Mouse (Mus musculus) embryo, embryonic 11.5 days (tissue): ENCODE data around the gene Acot7.
A peak's percentile ranks its signal among the peaks of the same experiment; 100 is the strongest.

ENCODE experiments used
- DNase-seq: peaks from one replicate; pipeline ENCODE4 v3.0.0-alpha.2; 2012; ENCODE audit warnings: low read depth, low spot score

Acot7 gene

DNA sequence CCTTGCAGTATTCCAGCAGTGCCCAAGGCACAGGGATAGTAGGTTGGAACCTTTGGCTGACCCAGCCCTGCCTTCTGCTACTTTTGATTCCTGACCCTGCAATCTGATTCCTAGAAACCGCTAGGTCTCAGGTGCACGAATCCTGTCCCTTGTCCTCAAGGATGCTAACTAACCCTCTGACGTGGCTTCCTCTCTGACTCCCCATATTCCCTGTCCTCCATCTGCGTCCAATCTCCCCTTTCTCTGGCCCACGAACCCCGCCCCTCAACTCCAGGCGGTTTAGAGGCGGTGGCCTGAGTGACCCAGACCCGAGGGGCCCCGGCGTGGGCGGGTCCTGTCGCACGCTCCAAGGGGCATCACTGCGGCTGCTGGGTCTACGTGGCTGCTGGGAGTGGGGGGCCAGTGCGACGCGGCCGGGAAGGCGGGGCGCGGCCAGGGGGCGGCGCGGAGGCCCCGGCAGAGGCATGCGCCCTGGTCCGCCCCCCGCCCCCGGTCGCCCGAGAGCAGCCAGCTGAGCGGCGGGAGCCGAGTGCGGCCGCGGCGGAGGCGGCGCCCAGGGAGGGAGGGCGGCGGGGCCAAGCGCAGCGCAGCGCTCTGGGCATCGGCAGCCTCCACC is 95.8 kb downstream of the Acot7 start, which contains the start of gene Gpr153:
Gpr153 (plus strand) TSS at position 612 of the 616 bp plus-strand sequence.
- DNase-seq, result no peak

DNA sequence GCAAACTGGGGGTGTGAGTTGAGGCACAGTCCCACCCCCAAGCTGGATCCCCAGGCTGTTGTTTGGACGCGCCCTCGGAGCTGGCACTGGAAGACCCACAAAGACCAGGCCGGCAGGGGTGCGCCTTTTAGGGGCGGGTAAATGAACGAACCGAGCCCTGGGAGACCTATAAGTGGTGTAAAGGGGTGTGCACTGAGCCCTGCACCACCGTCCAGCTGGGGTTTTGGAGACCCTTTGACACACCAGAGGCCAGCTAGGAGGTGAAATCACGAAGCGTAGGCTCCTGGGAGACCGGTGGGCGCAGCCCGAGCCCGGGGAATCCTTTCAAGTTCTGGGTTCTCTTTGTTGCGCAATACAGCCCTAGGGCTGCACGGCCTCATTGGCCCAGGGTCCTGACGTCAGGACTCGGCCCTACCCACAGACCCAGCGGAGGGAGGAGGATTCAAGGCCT is 96.8 kb downstream of the Acot7 start:
- no peak for DNase-seq

DNA sequence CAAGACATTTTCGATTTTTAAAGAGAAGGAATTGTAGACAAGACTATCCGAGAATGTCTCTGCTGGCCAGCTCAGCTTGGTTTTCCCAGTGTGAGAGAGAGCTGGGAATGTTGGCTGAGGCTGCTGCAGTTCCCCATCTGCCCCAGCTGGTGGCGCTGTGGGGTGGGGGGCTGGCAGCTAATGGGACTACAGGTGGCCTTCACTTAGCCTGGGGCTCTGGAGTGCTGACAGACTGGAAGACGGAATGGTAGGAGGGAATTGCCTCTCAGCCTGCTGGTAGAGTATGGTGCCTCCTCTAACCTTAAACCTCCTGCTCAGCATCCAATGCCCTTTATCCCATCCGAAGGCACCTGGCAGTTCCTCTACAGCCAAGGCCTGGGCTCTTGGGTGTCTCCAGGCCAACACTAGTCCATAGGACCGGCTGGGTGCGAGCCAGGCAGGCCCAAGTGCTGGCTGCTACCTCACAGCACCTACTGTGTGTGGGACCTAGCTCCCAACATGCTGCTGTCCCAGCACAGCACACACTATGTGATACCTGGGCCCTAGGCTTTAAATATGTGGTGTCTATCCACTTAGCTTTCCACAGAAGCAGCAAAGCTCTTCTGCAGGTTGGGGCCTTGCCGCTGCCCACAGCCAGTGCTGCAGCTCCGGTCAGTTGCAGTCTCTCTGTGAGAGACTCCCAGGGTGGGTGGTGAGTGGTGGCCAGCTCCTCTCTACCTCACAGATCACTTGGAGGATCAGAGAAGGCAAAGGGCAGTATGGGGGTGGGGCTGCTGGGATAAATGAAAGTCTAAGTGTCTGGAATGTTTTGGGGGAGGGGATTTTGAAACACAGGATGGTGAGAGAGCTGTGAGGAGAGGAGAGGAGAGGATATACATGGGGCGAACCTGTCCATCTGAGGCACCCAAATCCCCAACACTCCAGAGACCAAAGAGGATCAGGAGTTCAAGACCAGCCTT is 98.7 kb downstream of the Acot7 start:
- DNase-seq, result no peak

DNA sequence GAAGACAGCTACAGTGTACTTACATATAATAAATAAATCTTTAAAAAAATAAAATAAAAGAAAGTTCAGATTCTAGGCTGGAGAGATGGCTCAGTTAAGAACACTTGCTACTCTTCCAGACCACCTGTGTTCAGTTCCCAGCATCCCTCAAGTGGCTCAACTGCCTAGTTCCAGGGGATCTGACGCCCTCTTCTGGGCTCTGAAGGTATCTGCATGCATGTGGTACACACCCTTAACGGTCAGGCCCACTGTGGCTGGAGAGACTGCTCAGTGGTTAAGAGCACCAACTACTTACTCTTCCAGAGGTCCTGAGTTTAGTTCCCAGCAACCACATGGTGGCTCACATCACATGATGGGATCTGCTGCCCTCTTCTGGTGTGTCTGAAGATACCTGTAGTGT is 100.0 kb downstream of the Acot7 start:
- no peak for DNase-seq

DNA sequence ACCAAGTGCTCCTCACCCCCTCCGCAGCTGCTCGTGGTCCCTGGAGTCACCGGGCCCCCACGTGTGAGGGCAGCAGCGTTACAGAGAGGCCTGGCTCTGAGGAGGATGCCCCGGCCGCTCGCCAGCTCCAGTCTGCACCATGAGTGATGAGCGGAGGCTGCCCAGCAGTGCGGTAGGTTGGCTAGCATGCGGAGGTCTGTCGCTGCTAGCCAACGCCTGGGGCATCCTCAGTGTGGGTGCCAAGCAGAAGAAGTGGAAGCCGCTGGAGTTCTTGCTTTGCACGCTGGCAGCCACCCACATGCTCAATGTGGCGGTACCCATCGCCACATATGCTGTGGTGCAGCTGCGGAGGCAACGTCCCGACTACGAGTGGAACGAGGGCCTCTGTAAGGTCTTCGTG is 101.1 kb downstream of the Acot7 start:
- DNase-seq, result no peak

DNA sequence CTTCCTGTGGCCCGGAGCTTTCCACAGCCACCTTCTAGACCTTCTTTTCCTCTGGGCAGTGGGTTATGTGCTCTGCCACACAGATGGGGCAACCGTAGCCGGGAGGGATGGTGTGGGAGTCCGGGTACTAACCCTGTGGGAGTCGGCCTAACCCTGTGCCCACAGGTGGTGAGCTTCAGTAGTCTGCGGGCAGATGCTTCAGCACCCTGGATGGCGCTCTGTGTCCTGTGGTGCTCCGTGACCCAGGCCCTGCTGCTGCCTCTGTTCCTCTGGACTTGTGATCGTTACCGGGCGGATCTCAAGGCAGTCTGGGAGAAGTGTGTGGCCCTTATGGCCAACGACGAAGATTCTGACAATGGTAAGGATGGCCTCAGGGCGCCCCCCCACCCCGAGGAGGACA is 103.7 kb downstream of the Acot7 start:
- DNase-seq, result no peak

DNA sequence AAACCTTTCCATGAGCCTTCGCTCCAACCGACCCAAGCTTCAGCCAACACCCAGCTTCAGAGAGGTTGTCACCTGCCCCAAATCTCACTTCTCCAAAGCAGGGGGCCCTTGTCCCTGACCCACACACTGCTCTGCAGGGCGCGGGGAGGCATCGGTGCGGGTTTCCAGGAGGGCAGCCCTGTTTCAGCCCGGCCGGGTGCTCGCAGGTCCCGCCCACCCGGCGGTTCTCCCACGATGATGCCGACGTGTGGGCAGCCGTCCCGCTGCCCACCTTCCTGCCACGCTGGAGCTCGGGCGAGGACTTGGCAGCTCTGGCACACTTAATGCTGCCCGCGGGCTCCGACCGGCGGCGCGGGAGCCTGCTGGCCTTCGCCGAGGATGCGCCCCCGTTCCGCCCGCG is 104.8 kb downstream of the Acot7 start:
- no peak for DNase-seq

DNA sequence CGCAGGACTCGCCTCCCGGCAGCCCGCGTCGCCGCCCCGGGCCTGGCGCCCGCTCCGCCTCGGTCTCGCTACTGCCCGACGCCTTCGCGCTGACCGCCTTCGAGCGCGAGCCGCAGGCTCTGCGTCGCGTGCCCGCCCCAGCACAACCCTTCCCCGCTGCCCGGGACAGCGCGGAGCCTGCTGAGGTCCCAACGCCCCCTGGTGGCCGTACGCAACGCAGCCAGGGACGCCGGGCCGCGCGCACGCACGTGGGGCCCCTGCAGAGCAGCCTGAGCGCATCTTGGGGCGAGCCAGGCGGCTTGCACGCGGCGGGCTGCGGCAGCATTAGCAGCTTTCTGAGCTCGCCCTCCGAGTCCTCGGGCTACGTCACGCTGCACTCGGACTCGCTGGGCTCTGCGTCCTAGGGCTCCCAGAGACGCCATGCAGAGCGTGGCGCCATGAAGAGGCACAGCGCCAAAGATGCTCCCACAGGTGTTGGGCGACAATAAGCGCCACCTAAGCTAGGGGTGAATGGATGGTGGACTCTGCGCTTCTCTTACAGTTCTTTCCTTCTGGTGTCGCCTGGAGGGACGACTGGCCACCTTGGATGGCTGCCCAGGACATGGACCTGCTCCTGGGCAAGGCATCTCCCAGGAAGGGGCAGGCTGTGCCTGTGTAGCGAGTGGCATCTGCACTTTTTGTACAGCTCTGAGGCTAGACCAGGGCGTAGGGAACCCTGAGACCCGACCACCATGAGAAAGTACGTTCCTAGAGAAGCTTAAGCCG is 105.4 kb downstream of the Acot7 start:
- DNase-seq, result peak; percentile 78

DNA sequence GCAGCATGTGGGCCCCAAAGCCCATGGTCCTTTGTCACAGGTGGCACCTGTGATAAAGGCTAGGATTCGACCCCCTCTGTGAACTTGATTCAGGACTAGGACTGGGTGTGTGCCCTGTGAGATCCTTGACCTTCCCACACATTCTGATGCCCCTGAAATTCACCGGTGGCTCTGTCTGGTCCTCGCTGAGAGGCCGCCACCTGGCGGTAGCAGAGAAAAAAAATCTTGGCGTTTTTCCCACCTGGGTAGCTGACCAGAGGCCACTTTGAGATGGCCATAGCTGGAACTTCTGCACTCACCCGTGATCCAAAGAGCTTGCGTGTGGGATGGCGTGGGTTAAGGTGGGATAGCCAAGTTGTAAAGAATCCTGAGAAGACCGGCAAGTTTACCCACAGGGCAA is 107.6 kb downstream of the Acot7 start:
- DNase-seq, result no peak

DNA sequence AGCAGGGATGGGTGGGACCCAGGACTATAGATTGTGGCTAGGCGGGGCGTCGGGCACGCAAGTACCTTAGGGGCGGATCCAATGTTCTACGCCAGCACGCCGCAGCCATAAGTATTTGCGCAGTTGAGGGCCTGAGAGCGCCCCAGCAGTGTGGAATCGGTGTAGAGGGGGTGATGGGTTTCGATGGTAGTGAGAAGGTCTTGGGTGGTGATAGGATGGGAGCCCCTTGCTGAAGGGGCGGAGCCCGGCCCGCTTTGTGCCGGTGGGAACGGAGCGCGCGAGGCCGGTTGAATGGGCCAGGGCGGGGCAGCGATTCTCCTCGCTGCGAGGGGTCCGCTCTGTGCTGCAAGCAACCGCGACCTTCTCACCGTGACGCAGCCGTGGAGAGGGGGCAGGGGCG is 108.2 kb downstream of the Acot7 start:
- no peak for DNase-seq

DNA sequence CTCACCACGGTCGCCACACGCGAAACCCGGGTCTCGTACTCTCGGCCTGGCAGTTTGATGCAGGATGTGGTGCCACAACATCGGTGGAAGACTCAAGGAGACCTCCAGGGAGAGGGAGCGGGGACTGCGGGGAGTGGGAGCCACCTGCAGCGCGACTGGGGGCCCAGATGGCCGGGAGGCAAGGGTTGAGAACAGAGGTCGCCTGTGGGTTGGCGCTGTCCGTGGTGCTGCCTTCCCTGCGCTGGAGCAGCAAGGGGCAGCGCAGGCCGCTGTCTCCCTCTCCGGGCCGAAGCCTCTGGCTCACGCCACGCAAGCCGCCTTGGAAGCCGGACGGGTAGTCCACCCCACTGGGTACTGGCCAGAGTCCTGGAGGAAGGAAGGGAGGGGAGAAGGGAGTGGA is 109.0 kb downstream of the Acot7 start:
- no peak for DNase-seq

DNA sequence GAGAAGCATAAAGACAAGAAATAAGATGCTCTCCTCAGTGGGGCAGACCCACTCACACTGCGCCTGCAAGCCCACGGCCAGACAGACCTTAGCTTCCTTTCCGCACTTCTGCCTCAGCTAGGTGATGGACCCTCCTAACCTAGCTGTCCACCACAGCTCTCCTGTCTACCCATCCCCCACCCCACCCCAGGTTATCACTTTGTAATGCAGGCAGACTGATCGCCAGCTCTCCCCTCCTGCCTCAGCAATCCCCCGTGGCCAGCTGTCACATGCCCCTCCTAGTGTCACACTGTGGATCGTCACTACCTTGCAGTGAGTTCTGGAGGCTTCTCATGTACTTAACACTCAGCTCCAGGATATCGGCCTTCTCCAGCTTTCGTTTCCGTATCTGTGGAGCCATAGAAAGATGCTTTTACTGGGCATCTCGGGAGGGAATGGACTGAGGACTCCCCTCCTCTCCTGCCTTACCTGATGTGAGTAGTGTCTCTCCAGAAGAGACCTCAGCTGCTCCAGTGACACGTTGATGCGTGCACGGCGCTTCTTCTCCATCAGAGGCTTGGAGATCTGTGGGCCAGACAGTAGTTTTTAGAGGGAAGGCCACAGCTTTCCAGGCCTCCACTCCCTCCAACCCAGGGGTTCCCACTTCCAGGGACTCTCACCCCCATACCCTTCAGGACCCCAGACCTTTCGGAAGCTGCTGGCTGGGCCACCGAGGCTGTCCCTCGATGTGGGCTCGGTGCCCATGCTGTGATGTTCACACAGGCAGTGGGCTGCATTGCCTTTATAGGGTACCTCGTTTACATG is 109.6 kb downstream of the Acot7 start:
- no peak for DNase-seq

DNA sequence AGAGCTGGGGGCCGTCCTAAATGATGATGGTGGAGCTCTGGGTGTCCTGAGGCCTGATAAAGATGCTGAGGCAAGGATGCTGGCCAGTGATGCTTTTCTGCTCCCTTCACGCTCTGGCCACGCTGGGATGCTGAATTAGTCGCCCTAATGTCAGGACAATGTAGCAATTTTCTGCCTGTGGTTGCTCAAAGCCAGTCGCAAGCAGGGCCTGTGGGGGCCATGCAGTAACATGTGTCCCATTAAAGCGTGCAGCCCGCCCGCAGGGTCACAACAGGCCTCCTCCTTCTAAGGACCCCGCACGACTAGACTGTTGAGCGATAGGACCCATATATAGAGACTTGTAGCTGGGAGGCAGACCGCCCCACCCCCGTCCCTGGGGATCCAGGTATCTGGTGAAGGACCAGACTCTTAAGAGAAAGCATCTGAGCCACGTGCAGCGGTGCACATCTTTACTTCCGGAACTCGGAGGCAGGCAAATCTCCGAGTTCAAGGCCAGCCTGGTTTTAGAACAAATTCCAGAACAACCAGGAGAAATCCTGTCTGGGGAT is 110.5 kb downstream of the Acot7 start:
- DNase-seq, result no peak

DNA sequence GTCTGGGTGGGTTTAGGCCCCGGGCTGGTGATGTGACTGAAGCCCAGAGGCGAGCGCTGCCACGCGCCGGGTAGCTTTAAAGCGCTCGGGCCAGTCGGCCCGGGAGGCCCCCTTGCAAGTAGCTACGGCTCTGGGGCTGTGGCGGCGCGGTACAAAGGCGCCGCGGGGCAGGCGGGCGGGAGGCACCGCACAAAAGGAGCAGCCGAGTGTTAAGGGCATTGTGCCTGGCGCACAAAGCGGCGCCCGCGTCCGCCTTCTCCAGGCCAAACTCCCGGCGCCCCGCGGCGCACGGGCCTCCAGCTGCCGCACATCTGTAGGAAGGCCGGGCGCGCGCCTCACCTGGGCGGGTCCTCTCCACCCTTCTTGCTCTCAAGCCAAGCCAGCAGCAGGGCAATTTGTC is 112.5 kb downstream of the Acot7 start:
- no peak for DNase-seq

DNA sequence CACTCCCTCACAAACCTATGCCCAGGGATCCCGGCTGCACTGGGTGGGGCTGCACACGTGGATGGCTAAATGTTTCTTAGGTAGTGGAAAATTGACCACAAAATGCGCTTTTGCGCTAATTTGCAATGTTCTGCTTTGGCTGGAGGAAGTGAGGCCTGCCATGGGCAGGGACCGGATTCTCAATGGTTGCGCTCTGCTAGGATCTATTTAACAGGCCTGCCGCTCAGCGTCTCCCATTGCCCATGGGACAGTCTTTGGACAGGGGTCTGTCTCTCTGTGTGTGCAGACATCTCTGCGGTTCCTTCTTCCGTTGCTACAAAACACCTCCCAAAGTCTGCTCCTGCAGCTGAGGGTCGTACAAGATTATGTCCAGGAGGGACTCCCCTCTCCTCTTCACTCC is 113.1 kb downstream of the Acot7 start:
- no peak for DNase-seq

DNA sequence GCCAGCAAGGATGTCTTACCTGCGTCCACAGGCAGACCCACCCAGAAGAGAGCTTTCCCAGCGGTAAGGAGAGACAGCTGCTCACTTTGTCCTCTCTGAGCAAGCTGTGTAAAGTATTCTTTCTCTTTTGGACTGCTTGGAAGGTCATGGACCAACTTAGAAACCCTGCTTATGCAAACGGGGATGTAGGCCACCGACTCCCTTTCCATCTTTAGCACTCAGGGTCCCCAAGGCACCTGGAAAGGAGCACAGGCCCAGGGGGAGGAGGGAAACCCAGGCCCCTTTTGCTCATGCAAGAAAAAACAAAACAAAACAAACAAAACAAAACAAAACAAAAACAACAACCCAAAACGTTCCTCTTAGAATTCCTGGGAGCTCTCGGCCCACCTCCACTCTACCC is 113.6 kb downstream of the Acot7 start, which contains the start of gene Hes3:
Hes3 (minus strand) TSS at position 101 of the 400 bp plus-strand sequence.
- no peak for DNase-seq

DNA sequence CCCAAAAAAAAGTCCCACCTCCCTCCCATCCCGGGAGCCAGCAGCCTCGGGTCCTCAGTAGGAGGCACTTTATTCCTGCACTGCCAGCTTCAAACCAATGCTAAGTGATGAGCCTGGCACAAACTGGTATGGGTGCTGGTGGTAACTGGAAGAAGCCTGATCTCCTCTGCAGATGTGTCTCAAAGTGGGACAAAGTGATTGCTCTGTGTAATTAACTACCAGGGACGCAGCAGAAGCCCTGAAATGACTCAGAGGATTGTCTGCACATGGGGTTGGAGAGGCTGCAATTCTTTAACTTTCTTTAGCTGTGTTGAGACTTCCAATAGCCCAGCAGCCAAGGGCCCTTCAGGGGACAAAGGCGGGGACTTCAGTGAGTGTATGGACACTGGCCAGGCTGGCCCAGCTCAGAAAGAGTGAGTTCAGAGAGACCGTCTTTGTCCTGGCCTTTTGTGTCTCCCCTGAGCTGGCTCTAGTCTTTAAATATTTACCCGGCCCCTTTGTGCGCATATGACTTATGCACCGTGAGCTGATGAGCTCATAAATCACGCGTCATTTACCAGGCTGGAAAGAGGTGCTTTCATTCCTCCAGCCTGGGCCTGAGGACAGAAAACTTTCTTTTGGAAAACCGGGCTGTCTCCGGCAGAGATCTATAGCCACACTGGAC is 114.3 kb downstream of the Acot7 start:
- DNase-seq, result no peak

DNA sequence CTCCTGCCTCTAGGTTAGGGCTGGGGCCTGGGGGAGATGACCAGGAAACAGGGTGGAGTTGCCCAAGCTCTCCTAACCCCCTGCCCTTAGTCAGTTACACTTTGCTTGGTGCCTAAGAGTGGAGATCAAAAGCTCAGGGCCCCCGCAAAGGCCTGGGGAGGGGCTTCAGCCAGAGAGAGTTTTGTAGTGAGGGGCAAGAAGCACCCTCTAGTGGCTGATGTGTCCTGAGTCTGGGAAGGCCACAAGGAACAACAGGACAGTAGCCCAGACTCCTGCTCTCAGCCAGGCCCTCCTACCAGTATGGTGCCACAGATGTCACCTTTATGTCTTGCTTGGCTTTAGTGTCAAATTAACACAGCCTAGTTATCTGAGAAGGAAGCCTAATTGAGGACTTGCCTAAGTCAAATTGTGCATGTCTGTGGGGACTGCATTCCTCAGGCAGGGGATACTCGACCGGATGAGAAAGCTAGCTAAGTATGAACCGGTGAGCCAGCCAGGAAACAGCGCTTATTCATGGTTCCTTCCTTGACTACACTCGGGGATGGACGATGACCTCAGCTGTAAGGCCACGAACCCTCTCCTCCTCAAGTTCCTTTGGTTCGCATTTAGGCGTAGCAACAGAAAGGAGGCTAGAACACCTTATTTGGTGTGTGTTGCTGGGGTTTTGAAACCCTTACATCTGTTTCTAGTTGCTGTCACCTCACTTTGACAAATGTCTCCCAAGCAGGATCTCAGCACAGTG is 116.4 kb downstream of the Acot7 start:
- DNase-seq, result no peak

DNA sequence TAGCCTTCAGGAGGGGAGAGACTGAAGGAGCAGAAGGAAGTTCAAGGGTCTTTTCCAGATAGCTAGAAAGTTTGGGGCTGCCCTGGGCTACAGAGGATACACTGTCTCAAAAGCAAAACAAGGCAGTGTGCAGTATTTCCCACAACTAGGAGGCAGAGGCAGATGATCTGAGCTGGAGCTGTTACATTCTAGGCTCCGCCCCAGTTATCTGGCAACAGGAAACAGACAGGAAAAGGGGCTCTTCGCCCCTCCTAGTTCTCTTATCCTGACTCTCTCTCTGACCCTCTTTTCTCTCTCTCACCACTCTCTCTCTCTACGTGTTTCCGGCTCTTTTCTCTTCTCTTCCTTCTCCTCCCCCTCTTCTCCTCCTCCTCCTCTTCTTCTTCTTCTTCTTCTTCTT is 118.0 kb downstream of the Acot7 start:
- no peak for DNase-seq

DNA sequence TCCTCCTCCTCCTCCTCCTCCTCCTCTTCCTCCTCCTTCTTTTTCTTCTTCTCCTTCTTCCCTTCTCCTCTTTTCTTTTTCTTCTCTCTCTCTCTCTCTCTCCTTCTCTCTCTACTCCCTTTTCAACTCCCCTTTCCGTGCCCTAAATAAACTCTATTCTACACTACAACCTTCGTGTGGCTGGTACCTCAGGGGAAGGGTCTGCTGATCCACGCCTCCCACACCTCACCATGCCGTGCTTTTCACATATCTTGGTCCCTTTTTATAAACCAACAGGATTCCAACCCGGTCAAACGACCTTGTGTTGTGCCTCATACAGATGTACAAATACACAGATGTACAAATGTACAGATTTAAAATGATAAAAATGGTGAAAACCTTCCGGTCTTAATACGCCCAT is 118.4 kb downstream of the Acot7 start:
- DNase-seq, result no peak
